Mouse (Mus musculus): ENCODE measurements around the gene Pxk. TPM values are rescaled to one million over a fixed set of nuclear protein-coding genes. Genes with fewer than 3 reads are reported as not detected.

The Pxk gene
- polyA plus RNA-seq, 1 experiment from 2014 or later: 36.7 TPM

- Histone ChIP-seq H3K36me3 (ENCODE audit: insufficient read depth, low read length) (no peaks in the 10 kb centered on the region), H3K9me3 (ENCODE audit: low read length) (peaks cover 5% of the 10 kb centered on the region; the same call in 1 of the 2 replicates), H3K27me3 (ENCODE audit: insufficient read depth, low read length) (no peaks in the 10 kb centered on the region), H3K4me1 (ENCODE audit: insufficient read depth, low read length) (no peaks in the 10 kb centered on the region), H3K4me2 (replicated peaks; ENCODE audit: low read depth, low read length) (no peak overlapping the region), H3K4me3 (ENCODE audit: low read length) (no peak overlapping the region), H3K9ac (replicated peaks; ENCODE audit: low read length) (no peak overlapping the region), H3K27ac (ENCODE audit: low read length) (no peak overlapping the region)
- no peak for ATAC-seq (ENCODE audit: low FRiP score, low TSS enrichment)
- WGBS: 78% methylated on average over 4 of the region's 4 CpGs
Observed at GRCm38 (mm10) chr14:8180371-8181035, 82.5 kb downstream of the Pxk start.

GRCm38 (mm10) chr14:8183330-8183729 is 85.3 kb downstream of the Pxk start:
- H3K9me3 ChIP-seq (ENCODE audit: low read length): peaks cover 5% of the 10 kb centered on the region; the same call in 1 of the 2 replicates
- H3K4me2 ChIP-seq (replicated peaks; ENCODE audit: low read depth, low read length): no peak overlapping the region
- WGBS: 62% methylated on average over 3 of the region's 3 CpGs
- ATAC-seq (ENCODE audit: low FRiP score, low TSS enrichment): no peak
- no peaks in the 10 kb centered on the region for H3K36me3 ChIP-seq (ENCODE audit: insufficient read depth, low read length)
- H3K4me1 ChIP-seq (ENCODE audit: insufficient read depth, low read length): no peaks in the 10 kb centered on the region
- H3K27me3 ChIP-seq (ENCODE audit: insufficient read depth, low read length): no peaks in the 10 kb centered on the region
- no peak overlapping the region for H3K4me3 ChIP-seq (ENCODE audit: low read length)
- H3K27ac ChIP-seq (ENCODE audit: low read length): no peak overlapping the region
- H3K9ac ChIP-seq (replicated peaks; ENCODE audit: low read length): no peak overlapping the region

- H3K4me2 ChIP-seq (replicated peaks; ENCODE audit: low read depth, low read length): no peak overlapping the region
- H3K36me3 ChIP-seq (ENCODE audit: insufficient read depth, low read length): no peaks in the 10 kb centered on the region
- peaks cover 5% of the 10 kb centered on the region; the same call in 1 of the 2 replicates for H3K9me3 ChIP-seq (ENCODE audit: low read length)
- no peak overlapping the region for H3K4me3 ChIP-seq (ENCODE audit: low read length)
- no peaks in the 10 kb centered on the region for H3K4me1 ChIP-seq (ENCODE audit: insufficient read depth, low read length)
- 86% methylated on average over 6 of the region's 6 CpGs for WGBS
- no peaks in the 10 kb centered on the region for H3K27me3 ChIP-seq (ENCODE audit: insufficient read depth, low read length)
- H3K9ac ChIP-seq (replicated peaks; ENCODE audit: low read length): no peak overlapping the region
- no peak overlapping the region for H3K27ac ChIP-seq (ENCODE audit: low read length)
- no peak for ATAC-seq (ENCODE audit: low FRiP score, low TSS enrichment)
Observed at GRCm38 (mm10) chr14:8186278-8187045, 88.5 kb downstream of the Pxk start.

DNA sequence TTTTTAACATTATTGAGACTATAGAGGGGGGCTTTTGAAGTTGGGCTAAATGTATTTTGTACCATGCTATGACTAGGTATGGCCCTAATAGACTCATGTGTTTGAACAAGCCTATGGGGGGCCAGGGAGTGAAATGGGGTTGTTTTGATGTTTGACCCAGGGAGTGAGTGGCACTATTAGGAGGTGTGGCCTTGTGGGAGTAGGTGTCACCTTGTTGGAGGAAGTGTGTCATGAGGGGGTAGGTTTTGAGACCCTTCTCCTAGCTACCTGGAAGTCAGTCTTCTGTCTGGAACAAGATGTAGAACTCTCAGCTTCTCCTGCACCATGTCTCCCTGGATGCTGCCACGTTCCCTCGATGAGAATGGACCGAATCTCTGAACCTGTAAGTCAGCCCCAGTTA is 92.5 kb downstream of the Pxk start:
- no peaks in the 10 kb centered on the region for H3K27me3 ChIP-seq (ENCODE audit: insufficient read depth, low read length)
- H3K27ac ChIP-seq (ENCODE audit: low read length): no peak overlapping the region
- H3K4me3 ChIP-seq (ENCODE audit: low read length): no peak overlapping the region
- no peak overlapping the region for H3K4me2 ChIP-seq (replicated peaks; ENCODE audit: low read depth, low read length)
- H3K9ac ChIP-seq (replicated peaks; ENCODE audit: low read length): no peak overlapping the region
- no peaks in the 10 kb centered on the region for H3K36me3 ChIP-seq (ENCODE audit: insufficient read depth, low read length)
- H3K9me3 ChIP-seq (ENCODE audit: low read length): no peaks in the 10 kb centered on the region
- ATAC-seq (ENCODE audit: low FRiP score, low TSS enrichment): no peak
- H3K4me1 ChIP-seq (ENCODE audit: insufficient read depth, low read length): no peaks in the 10 kb centered on the region
- WGBS: 97% methylated on average over 3 of the region's 3 CpGs

DNA sequence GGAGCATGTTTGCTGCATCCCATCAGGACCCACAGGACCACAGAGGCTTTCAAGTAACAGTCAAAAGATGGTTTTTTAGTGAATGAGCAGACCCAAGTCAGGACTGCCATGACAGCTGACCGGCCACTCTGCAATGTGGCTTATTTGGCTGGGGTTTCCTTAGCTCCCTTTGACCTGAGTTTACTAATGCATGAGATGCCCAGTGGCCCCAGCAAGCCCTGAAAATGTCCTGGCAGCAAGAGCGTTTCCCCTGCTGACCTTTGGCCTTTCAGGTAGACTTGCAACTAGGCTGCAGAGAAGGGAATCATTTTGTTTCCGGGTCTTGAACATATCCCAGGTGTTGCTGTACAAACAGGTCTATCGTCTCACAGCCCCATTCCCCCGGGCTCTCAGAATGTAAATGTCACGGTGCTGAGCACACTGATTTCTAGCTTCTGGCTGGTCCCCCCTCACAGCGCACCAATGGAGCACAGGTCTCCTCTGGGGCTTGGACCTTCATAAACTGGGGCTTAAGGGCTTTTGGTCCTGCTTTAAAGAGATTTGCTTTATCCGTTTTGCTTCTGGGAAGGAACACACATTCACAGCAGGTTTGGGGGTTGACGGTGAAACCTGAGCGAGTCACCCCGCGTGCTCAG is 93.4 kb downstream of the Pxk start:
- Histone ChIP-seq H3K4me2 (replicated peaks; ENCODE audit: low read depth, low read length) (no peak overlapping the region), H3K27me3 (ENCODE audit: insufficient read depth, low read length) (no peaks in the 10 kb centered on the region), H3K27ac (ENCODE audit: low read length) (no peak overlapping the region), H3K4me1 (ENCODE audit: insufficient read depth, low read length) (no peaks in the 10 kb centered on the region), H3K4me3 (ENCODE audit: low read length) (no peak overlapping the region), H3K9me3 (ENCODE audit: low read length) (no peaks in the 10 kb centered on the region), H3K9ac (replicated peaks; ENCODE audit: low read length) (no peak overlapping the region), H3K36me3 (ENCODE audit: insufficient read depth, low read length) (no peaks in the 10 kb centered on the region)
- WGBS: 37% methylated on average over 12 of the region's 12 CpGs
- no peak for ATAC-seq (ENCODE audit: low FRiP score, low TSS enrichment)

DNA sequence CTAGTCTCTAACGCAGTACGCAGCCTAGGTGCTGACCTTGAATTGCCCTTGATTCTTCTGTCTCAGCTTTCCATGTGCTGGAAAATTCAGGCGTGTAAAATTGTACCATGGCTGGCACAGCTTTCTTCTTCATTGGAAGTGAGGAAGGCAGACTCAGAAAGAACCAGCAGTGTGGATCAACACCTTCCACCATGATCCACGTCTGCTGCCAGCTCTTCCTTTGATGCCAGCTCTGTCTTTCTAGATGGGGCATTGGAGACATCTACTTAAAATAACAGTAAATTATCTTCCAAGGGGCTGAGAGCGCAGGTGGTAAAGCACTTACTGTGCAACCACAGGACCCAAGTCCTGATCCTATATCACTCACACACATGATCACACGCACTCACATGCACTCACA is 94.7 kb downstream of the Pxk start:
- Histone ChIP-seq H3K27ac (ENCODE audit: low read length) (no peak overlapping the region), H3K4me2 (replicated peaks; ENCODE audit: low read depth, low read length) (no peak overlapping the region), H3K4me1 (ENCODE audit: insufficient read depth, low read length) (no peaks in the 10 kb centered on the region), H3K27me3 (ENCODE audit: insufficient read depth, low read length) (no peaks in the 10 kb centered on the region), H3K9me3 (ENCODE audit: low read length) (no peaks in the 10 kb centered on the region), H3K4me3 (ENCODE audit: low read length) (no peak overlapping the region), H3K36me3 (ENCODE audit: insufficient read depth, low read length) (no peaks in the 10 kb centered on the region), H3K9ac (replicated peaks; ENCODE audit: low read length) (no peak overlapping the region)
- WGBS: 81% methylated on average over 6 of the region's 6 CpGs
- no peak for ATAC-seq (ENCODE audit: low FRiP score, low TSS enrichment)

DNA sequence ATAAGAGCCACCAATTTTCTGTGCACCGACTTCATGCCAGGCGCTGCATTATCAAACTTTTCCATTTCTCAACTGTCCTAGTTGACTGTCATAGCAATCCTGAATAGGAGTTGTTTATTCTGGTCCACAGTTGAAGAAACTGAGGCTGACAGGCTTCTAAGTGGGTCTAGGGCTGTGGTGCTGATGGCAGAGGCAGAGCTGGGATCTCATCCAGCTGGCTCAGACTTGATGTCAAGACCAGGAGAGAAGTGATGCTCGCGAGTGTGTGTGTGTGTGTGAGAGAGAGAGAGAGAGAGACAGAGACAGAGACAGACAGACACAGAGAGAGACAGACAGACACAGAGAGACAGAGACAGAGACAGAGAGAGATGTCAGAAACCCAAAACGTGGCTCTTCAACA is 102.8 kb downstream of the Pxk start:
- ATAC-seq (ENCODE audit: low FRiP score, low TSS enrichment): no peak
- H3K27ac ChIP-seq (ENCODE audit: low read length): no peak overlapping the region
- 81% methylated on average over 5 of the region's 5 CpGs for WGBS

DNA sequence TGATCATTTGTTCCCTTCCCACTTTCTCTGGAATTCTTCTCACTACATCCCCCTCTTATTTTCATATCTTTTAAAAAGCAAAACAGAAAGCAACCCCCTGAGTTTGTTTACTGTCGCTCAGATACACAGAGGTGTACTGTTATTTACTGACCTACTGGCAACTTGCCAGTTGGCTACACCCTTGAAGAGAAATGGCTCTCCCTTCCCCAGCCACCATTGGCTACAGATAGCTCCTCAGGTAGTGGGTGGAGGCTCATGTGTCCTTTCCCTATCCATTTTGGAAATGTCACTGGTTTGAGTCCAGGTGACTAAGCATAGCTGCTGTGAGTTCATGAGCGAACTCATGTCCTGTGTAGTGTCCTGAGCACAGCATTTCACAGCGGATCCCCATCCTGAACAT is 103.7 kb downstream of the Pxk start:
- 81% methylated on average over 3 of the region's 3 CpGs for WGBS
- no peaks in the 10 kb centered on the region for H3K27me3 ChIP-seq (ENCODE audit: insufficient read depth, low read length)
- H3K4me2 ChIP-seq (replicated peaks; ENCODE audit: low read depth, low read length): no peak overlapping the region
- no peak for ATAC-seq (ENCODE audit: low FRiP score, low TSS enrichment)
- H3K36me3 ChIP-seq (ENCODE audit: insufficient read depth, low read length): no peaks in the 10 kb centered on the region
- H3K9ac ChIP-seq (replicated peaks; ENCODE audit: low read length): no peak overlapping the region
- H3K4me1 ChIP-seq (ENCODE audit: insufficient read depth, low read length): no peaks in the 10 kb centered on the region
- H3K27ac ChIP-seq (ENCODE audit: low read length): no peak overlapping the region
- H3K4me3 ChIP-seq (ENCODE audit: low read length): no peak overlapping the region
- H3K9me3 ChIP-seq (ENCODE audit: low read length): no peaks in the 10 kb centered on the region

More for the DNA sequence above, 102.8 kb downstream of the Pxk start:
- no peak overlapping the region for H3K4me3 ChIP-seq (ENCODE audit: low read length)
- no peak overlapping the region for H3K4me2 ChIP-seq (replicated peaks; ENCODE audit: low read depth, low read length)
- H3K9me3 ChIP-seq (ENCODE audit: low read length): no peaks in the 10 kb centered on the region
- H3K36me3 ChIP-seq (ENCODE audit: insufficient read depth, low read length): no peaks in the 10 kb centered on the region
- no peaks in the 10 kb centered on the region for H3K27me3 ChIP-seq (ENCODE audit: insufficient read depth, low read length)
- no peaks in the 10 kb centered on the region for H3K4me1 ChIP-seq (ENCODE audit: insufficient read depth, low read length)
- H3K9ac ChIP-seq (replicated peaks; ENCODE audit: low read length): no peak overlapping the region

GRCm38 (mm10) chr14:8206179-8206910 is 108.3 kb downstream of the Pxk start:
- 54% methylated on average over 9 of the region's 9 CpGs for WGBS
- no peaks in the 10 kb centered on the region for H3K4me1 ChIP-seq (ENCODE audit: insufficient read depth, low read length)

More at GRCm38 (mm10) chr14:8206179-8206910, 108.3 kb downstream of the Pxk start:
- no peak overlapping the region for H3K4me3 ChIP-seq (ENCODE audit: low read length)
- no peaks in the 10 kb centered on the region for H3K27me3 ChIP-seq (ENCODE audit: insufficient read depth, low read length)
- no peak overlapping the region for H3K4me2 ChIP-seq (replicated peaks; ENCODE audit: low read depth, low read length)
- H3K36me3 ChIP-seq (ENCODE audit: insufficient read depth, low read length): no peaks in the 10 kb centered on the region
- ATAC-seq (ENCODE audit: low FRiP score, low TSS enrichment): no peak
- H3K9ac ChIP-seq (replicated peaks; ENCODE audit: low read length): no peak overlapping the region
- no peak overlapping the region for H3K27ac ChIP-seq (ENCODE audit: low read length)
- no peaks in the 10 kb centered on the region for H3K9me3 ChIP-seq (ENCODE audit: low read length)
